Mouse (Mus musculus) bone marrow, adult 2 months (tissue): ENCODE measurements around the gene Inpp4b. TPM values are rescaled to one million over a fixed set of nuclear protein-coding genes. Genes with fewer than 3 reads are reported as not detected.

Source experiments
- H3K27ac ChIP-seq: fragments of 200-500 bp; 2 replicates; pipeline ENCODE4 v1.5.1; 2012; ENCODE audit warnings: low read depth, mild to moderate bottlenecking, control low read depth, inconsistent platforms, low read length; ENCODE audit not compliant: control insufficient read depth, poor library complexity, insufficient read depth
- H3K4me1 ChIP-seq: fragments of 200-500 bp; 2 replicates; pipeline ENCODE4 v1.6.1; 2011; ENCODE audit warnings: low read length; ENCODE audit not compliant: control insufficient read depth, insufficient read depth
- H3K4me3 ChIP-seq: fragments of 200-500 bp; replicated peaks from 2 replicates; pipeline ENCODE3; 2011; ENCODE audit warnings: mild to moderate bottlenecking, low read depth, low read length, control low read depth; ENCODE audit not compliant: control insufficient read depth
- CTCF ChIP-seq: fragments of 200-500 bp; IDR thresholded peaks from 2 replicates; pipeline ENCODE4 v1.5.1; 2011; ENCODE audit warnings: low read length, control low read depth; ENCODE audit not compliant: control insufficient read depth, insufficient read depth
- POLR2A ChIP-seq: fragments of 200-500 bp; IDR thresholded peaks from 2 replicates; pipeline ENCODE4 v1.6.1; 2011; ENCODE audit warnings: low read depth, mild to moderate bottlenecking, control low read depth, low read length, borderline replicate concordance; ENCODE audit not compliant: control insufficient read depth
- WGBS: fragments of 180-500 bp; shearing (Covaris S2); methylation state at CpG from one replicate; pipeline ENCODE4 v1.1.7; 2018; 5-methylcytosine and 5-hydroxymethylcytosine counted together
- polyA plus RNA-seq: library from polyadenylated mRNA; stranded (reverse); fragments of >200 nt; gene quantifications from 2 replicates; pipeline ENCODE4 v1.2.4, GENCODE M21; 2011; ENCODE audit warnings: low replicate concordance; ENCODE audit not compliant: missing spikeins, insufficient read depth, insufficient read length

Inpp4b gene
- polyA plus RNA-seq, 1 experiment: 4.8 TPM

- 59% methylated on average over 2 of the region's 2 CpGs for WGBS
- Histone ChIP-seq H3K27ac (no peak overlapping the region), H3K4me1 (no peaks in the 10 kb centered on the region), H3K4me3 (no peak overlapping the region)
- TF ChIP-seq POLR2A: no peak
- TF ChIP-seq CTCF: no peak
Measured at GRCm38 (mm10) chr8:81524561-81524960, 182.2 kb downstream of the Inpp4b start.

- Histone ChIP-seq H3K4me3 (no peak overlapping the region), H3K27ac (no peak overlapping the region), H3K4me1 (no peaks in the 10 kb centered on the region)
- WGBS: 76% methylated on average over 4 of the region's 4 CpGs
- TF ChIP-seq POLR2A (no peak), CTCF (no peak)
Measured at GRCm38 (mm10) chr8:81527661-81528060, 185.3 kb downstream of the Inpp4b start.

GRCm38 (mm10) chr8:81538310-81538709 is 196.0 kb downstream of the Inpp4b start:
- Histone ChIP-seq H3K4me3 (no peak overlapping the region), H3K4me1 (no peaks in the 10 kb centered on the region), H3K27ac (no peak overlapping the region)
- TF ChIP-seq CTCF (no peak), POLR2A (no peak)
- 71% methylated on average over 3 of the region's 3 CpGs for WGBS

GRCm38 (mm10) chr8:81558550-81558949 is 216.2 kb downstream of the Inpp4b start:
- 76% methylated on average over 4 of the region's 4 CpGs for WGBS
- no peak for TF ChIP-seq POLR2A
- no peak for TF ChIP-seq CTCF
- no peaks in the 10 kb centered on the region for H3K4me1 ChIP-seq
- no peak overlapping the region for H3K27ac ChIP-seq
- no peak overlapping the region for H3K4me3 ChIP-seq

- no peak overlapping the region for H3K27ac ChIP-seq
- H3K4me3 ChIP-seq: no peak overlapping the region
- 59% methylated on average over 1 of the region's 1 CpGs for WGBS
- TF ChIP-seq CTCF (no peak), POLR2A (no peak)
- no peaks in the 10 kb centered on the region for H3K4me1 ChIP-seq
Measured at GRCm38 (mm10) chr8:81562405-81562804, 220.0 kb downstream of the Inpp4b start.

GRCm38 (mm10) chr8:81565484-81565883 is 223.1 kb downstream of the Inpp4b start:
- no peaks in the 10 kb centered on the region for H3K4me1 ChIP-seq
- no peak overlapping the region for H3K4me3 ChIP-seq
- no peak overlapping the region for H3K27ac ChIP-seq
- no peak for TF ChIP-seq CTCF
- no peak for TF ChIP-seq POLR2A
- WGBS: 76% methylated on average over 4 of the region's 4 CpGs

- H3K4me3 ChIP-seq: no peak overlapping the region
- 74% methylated on average over 1 of the region's 1 CpGs for WGBS
- H3K4me1 ChIP-seq: no peaks in the 10 kb centered on the region
- H3K27ac ChIP-seq: no peak overlapping the region
- TF ChIP-seq POLR2A (no peak), CTCF (no peak)
Measured at GRCm38 (mm10) chr8:81572319-81573104, 230.2 kb downstream of the Inpp4b start.

GRCm38 (mm10) chr8:81575268-81575917 is 233.0 kb downstream of the Inpp4b start:
- 75% methylated on average over 3 of the region's 3 CpGs for WGBS
- Histone ChIP-seq H3K4me1 (no peaks in the 10 kb centered on the region), H3K27ac (no peak overlapping the region), H3K4me3 (no peak overlapping the region)
- TF ChIP-seq POLR2A (no peak), CTCF (no peak)

- TF ChIP-seq POLR2A: no peak
- no peak overlapping the region for H3K4me3 ChIP-seq
- 87% methylated on average over 3 of the region's 3 CpGs for WGBS
- H3K4me1 ChIP-seq: no peaks in the 10 kb centered on the region; the same call in 1 of the 2 replicates
- no peak overlapping the region for H3K27ac ChIP-seq
Measured at GRCm38 (mm10) chr8:81578951-81579350, 236.6 kb downstream of the Inpp4b start.
